Mouse (Mus musculus) CH12.LX (cell line): ENCODE data around the gene P4ha2.

Experiments
- CHD1 ChIP-seq: IDR thresholded peaks from 2 replicates; pipeline ENCODE4 v1.6.1; 2012; ENCODE audit warnings: low read depth, low read length, improper control_type of control experiment, inconsistent platforms
- CHD2 ChIP-seq: IDR thresholded peaks from 2 replicates; pipeline ENCODE4 v1.6.1; 2011; ENCODE audit warnings: low read length, improper control_type of control experiment
- CTCF ChIP-seq, 2 experiments: IDR thresholded peaks in 1 of 2; conservative IDR thresholded peaks in 1 of 2; 2 replicates each; pipeline ENCODE4 v1.5.1; 2011 to 2012; ENCODE audit warnings: low read depth in 2 of 2, low read length in 2 of 2, improper control_type of control experiment in 1 of 2, inconsistent platforms in 1 of 2, mild to moderate bottlenecking in 1 of 2, moderate library complexity in 1 of 2
- E2F4 ChIP-seq: IDR thresholded peaks from 2 replicates; pipeline ENCODE4 v1.6.1; 2011; ENCODE audit warnings: low read depth, low read length, improper control_type of control experiment; ENCODE audit not compliant: insufficient replicate concordance
- JUND ChIP-seq: conservative IDR thresholded peaks from 2 replicates; pipeline ENCODE4 v1.6.1; 2011; ENCODE audit warnings: low read depth, low read length, improper control_type of control experiment
- KAT2A ChIP-seq: IDR thresholded peaks from 2 replicates; pipeline ENCODE4 v1.6.1; 2012; ENCODE audit warnings: low read length, improper control_type of control experiment, inconsistent platforms; ENCODE audit not compliant: insufficient replicate concordance
- MAX ChIP-seq: IDR thresholded peaks from 2 replicates; pipeline ENCODE4 v1.6.1; 2011; ENCODE audit warnings: low read length, improper control_type of control experiment
- MAZ ChIP-seq: IDR thresholded peaks from 2 replicates; pipeline ENCODE4 v1.6.1; 2012; ENCODE audit warnings: low read depth, mild to moderate bottlenecking, inconsistent platforms, low read length, improper control_type of control experiment, moderate library complexity
- MEF2A ChIP-seq: IDR thresholded peaks from 2 replicates; pipeline ENCODE4 v1.6.1; 2014; ENCODE audit warnings: low read depth, mild to moderate bottlenecking, inconsistent platforms, low read length, improper control_type of control experiment, borderline replicate concordance
- MYC ChIP-seq: IDR thresholded peaks from 2 replicates; pipeline ENCODE4 v1.6.1; 2011; ENCODE audit warnings: low read depth, mild to moderate bottlenecking, improper control_type of control experiment, low read length
- POLR2A ChIP-seq: IDR thresholded peaks from 2 replicates; pipeline ENCODE4 v1.6.1; 2011; ENCODE audit warnings: low read depth, mild to moderate bottlenecking, improper control_type of control experiment, low read length
- RAD21 ChIP-seq: IDR thresholded peaks from 2 replicates; pipeline ENCODE4 v1.6.1; 2011; ENCODE audit warnings: low read depth, mild to moderate bottlenecking, low read length, improper control_type of control experiment, moderate library complexity
- SIN3A ChIP-seq: IDR thresholded peaks from 2 replicates; pipeline ENCODE4 v1.6.1; 2012; ENCODE audit warnings: low read length, improper control_type of control experiment, inconsistent platforms
- ZC3H11A ChIP-seq: IDR thresholded peaks from 2 replicates; pipeline ENCODE4 v1.6.1; 2012; ENCODE audit warnings: low read depth, mild to moderate bottlenecking, inconsistent platforms, low read length, improper control_type of control experiment

- no peak for TF ChIP-seq POLR2A
- TF ChIP-seq CTCF (conservative IDR thresholded peaks at IDR 0.05 in 1 of 2, IDR thresholded peaks at IDR 0.05 in 1 of 2; ENCODE audit: low read depth in 2 of 2, low read length in 2 of 2): no peak
- no peak for TF ChIP-seq MEF2A
- no peak for TF ChIP-seq ZC3H11A
- TF ChIP-seq JUND: no peak
- no peak for TF ChIP-seq MAZ
- no peak for TF ChIP-seq RAD21
- TF ChIP-seq CHD2: no peak
- no peak for TF ChIP-seq SIN3A
- no peak for TF ChIP-seq KAT2A
- no peak for TF ChIP-seq CHD1
- no peak for TF ChIP-seq MAX
- no peak for TF ChIP-seq E2F4
- TF ChIP-seq MYC: no peak
Observed at GRCm38 (mm10) chr11:54129955-54130354, 30.1 kb downstream of the P4ha2 start.
